Mouse (Mus musculus) frontal cortex, postnatal 10 days (tissue): ENCODE measurements around the gene Olfr281.
"Not testable (repeated sequence)": the region's sequence is repeated elsewhere in the genome, so short reads cannot be mapped to it uniquely, and the experiment has no call there.

ENCODE experiments used
- DNase-seq, 2 experiments: peaks; one replicate each; pipeline ENCODE4 v3.0.0; 2022; ENCODE audit warnings: low spot score in 2 of 2, mixed read lengths in 1 of 2

Gene Olfr281

DNA sequence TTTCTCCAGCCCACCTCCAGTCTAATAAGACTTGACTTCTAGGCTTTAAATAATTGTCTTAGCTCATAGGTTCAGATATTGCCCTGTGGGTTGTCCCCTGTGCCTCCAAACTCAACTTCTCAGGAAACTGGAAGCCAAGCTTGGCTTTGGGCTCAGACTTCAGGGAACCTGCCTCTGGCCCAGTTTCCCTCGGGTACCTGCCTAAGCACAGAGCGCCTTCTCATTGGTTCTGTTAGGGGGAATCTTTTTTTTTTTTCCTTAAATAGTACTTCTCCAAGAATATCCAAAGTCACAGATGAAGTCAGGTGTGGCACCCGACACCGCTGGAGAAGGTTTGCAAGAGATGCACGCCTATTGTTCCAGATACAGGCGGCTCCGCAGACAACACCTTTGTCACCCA, at the start of gene Olfr281:
Gene Olfr281 (plus strand): TSS at position 301 of the 400 bp plus-strand sequence.
- DNase-seq = no peak

GRCm38 (mm10) chr15:98408406-98409060, 43.9 kb upstream of the Olfr281 start:
- DNase-seq = peak in 1 of 2 experiments; percentile 25

DNA sequence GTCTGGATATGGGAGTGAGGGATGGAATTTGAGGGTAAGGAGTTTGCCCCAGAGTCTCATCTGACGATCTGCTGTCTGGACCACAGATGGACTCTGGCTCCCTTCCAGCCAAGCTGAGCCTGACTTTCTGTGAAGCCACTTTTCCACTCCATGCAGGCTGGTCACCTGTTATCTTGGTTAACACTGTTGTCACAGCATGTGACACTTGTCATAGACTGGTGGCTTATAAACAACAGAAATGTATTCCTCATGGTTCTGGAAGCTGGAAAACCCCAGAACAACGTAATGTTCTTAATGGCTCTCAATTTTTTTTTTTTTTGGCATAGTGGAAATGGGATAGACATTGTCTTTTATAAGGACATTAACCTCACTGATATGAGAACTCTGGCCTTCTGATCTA, 42.8 kb upstream of the Olfr281 start:
- no peak for DNase-seq

DNA sequence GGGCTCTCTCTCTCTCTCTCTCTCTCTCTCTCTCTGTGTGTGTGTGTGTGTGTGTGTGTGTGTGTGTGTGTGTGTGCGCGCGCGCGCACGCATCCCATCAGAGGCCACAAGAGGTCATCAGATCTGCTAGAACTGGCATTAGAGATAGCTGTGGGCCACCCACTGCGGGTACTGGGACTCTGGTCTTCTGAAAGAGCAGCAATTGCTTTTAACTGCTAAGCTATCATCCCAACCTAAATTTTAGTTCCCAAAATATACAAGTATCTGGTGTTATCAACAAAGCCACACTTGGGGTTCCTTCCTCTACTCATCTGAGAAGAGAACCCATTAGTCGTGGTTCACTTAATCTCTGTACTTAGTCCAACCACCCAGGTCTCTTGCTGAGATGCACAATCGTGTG, 42.1 kb upstream of the Olfr281 start:
- DNase-seq = no peak

DNA sequence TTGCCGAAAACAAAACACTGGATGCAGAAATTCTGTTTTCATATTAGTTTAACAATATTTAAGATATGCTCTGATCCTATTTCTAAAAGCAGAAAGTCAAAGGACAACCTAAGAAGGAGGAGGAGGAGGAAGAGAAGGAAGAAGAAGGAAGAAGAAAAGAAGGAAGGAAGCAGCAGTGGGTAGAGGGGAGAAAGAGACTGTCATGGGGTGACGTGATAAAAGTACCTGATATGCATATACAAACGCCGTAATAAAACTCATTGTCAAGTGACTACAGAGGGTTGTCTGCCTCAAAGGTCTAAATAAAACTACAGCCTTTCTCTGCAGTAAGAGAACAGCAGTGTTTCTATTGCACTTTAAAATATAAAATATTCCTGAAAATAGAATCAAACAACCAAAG, 36.4 kb upstream of the Olfr281 start:
- no peak for DNase-seq

GRCm38 (mm10) chr15:98416802-98417201, 35.6 kb upstream of the Olfr281 start:
- DNase-seq = not testable (repeated sequence)

DNA sequence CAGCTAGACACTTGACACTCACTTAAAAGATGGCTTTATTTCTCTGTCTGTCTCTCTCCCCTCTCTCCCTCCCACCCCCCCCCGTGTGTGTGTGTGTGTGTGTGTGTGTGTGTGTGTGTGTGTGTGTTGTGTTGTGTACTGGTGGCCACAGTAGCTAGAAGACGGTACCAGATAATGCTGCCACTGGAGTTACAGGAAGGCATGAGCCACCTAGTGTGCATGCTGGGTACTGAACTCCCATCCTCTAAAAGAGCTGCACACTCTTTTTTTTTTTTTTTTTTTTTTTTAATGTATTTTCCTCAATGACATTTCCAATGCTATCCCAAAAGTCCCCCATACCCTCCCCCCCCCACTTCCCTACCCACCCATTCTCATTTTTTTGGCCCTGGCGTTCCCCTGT, 35.1 kb upstream of the Olfr281 start:
- DNase-seq = not testable (repeated sequence)

DNA sequence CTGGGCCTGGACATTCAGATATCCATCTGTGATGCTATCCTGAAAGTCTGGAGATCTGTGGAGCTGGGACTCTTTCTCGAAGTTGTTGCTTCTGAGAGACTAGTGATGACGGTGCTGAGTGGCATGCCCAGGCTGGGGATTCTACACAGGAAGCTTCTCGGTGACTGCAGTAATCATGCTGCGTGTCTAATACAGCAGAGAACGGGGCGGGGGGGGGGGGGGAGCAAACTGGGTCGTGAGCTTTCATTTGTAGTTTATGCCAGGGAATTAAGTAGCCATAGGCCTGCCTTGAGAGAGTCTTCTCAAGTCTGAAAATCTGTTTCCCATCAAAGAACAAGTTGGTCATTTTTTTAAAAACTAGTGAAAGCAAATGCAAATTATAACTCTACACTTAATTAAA, 34.3 kb upstream of the Olfr281 start:
- DNase-seq = no peak

DNA sequence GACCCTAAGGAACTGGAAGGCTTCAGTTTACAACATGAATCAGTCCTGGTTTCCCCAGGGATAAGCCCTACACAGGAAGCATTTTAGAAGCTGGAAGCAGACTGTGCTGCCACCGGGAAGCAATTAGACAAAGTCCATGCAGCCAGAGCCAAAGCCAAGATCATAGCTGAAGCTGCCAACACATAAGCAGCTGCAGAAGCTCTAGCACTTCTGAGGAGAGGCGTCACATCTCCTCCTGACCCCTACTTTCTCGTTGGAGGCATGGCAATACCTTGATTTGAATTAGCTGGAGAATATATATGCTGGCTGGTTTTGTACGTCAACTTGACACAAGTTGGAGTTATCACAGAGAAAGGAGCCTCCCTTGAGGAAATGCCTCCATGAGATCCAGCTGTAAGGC, 31.5 kb upstream of the Olfr281 start:
- DNase-seq = no peak

GRCm38 (mm10) chr15:98424326-98424725, 28.1 kb upstream of the Olfr281 start:
- DNase-seq = no peak

GRCm38 (mm10) chr15:98424753-98425152, 27.6 kb upstream of the Olfr281 start:
- no peak for DNase-seq

- DNase-seq = no peak
These were observed 27.2 kb upstream of the Olfr281 start for GRCm38 (mm10) chr15:98425188-98425587.

GRCm38 (mm10) chr15:98430925-98431324, 21.5 kb upstream of the Olfr281 start, which contains the start of gene Olfr282:
TSS of gene Olfr282 (plus strand) at chr15:98431225.
- not testable (repeated sequence) for DNase-seq

DNA sequence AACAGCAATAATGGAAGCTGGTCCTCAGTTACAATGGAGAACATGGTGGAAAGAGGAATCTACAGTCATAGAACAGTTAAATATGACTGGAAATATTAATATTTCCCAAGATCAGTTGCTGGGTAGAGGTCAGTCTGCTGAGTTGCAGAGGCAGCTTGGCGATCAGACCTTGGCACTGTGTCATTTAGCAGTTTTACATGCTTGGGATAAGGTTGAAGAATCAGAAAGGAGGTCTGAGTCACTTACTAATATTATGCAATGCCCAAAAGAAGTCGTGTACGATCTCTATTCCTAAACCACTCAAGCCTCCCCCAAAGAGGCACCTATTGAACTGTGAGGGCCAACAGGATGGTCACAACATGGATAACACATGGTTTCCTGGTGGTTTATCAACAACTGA, 7.8 kb upstream of the Olfr281 start:
- no peak for DNase-seq

GRCm38 (mm10) chr15:98448521-98448920, 3.9 kb upstream of the Olfr281 start:
- DNase-seq = no peak

DNA sequence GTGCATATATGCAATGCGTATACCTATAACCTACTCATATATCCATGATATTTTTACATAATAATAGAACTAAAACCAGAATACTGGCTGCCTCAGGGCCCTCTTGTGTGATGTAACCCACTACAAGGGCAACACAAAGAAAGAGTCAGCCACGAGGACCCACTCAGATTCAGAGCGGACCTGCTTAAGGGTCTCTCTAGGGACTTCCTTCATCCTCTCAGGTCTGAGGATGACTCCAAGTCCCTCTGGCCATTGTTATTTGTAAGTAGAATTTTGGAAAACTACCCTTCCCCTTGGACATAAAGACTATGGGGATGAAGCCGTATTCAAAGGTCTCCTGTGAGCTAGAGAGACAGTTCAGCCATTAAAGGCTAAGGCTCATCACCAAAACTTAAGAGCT, 17.2 kb downstream of the Olfr281 start, which contains the start of gene OR5BS1P:
Gene OR5BS1P (plus strand): TSS at position 301 of the 400 bp plus-strand sequence.
- no peak for DNase-seq

DNA sequence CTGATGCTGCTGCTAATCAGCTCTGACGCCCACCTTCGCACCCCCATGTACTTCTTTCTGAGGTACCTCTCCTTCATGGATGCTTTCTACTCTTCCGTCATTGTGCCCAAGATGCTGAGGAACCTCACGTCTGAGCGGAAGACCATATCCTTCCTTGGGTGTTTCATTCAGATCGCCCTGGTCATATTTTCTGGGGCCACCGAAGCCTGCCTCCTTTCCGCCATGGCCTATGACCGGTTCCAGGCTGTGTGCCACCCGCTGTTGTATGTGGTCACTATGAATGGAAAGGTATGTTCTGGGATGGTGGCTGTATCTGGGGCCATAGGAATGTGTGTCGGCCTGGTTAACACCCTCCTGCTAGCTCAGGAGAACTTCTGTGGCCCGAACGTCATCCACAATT, 19.2 kb downstream of the Olfr281 start:
- DNase-seq = no peak

GRCm38 (mm10) chr15:98474958-98475357, 22.6 kb downstream of the Olfr281 start:
- no peak for DNase-seq

- peak in 1 of 2 experiments; percentile 16 for DNase-seq
These were observed 23.0 kb downstream of the Olfr281 start for GRCm38 (mm10) chr15:98475382-98475781.

DNA sequence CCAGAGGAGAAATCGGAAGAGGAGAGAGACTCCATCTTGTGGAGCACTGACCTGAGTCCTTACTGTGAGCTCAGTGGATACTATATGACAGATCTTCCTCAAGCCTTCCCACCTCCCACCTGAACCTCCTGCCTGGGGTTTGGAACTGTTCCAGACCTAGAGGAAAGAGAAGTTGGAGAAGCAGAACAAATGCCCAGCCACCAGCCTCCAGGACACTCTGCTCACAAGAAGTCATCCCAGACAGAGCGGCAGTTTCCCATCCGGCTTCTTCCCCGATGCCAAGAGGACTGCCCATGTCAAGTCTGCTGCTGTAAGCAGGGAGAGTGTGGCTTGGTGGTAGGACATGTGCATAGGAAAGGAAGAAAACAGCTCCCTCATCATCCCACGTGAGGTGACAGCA, 23.9 kb downstream of the Olfr281 start:
- no peak for DNase-seq

DNA sequence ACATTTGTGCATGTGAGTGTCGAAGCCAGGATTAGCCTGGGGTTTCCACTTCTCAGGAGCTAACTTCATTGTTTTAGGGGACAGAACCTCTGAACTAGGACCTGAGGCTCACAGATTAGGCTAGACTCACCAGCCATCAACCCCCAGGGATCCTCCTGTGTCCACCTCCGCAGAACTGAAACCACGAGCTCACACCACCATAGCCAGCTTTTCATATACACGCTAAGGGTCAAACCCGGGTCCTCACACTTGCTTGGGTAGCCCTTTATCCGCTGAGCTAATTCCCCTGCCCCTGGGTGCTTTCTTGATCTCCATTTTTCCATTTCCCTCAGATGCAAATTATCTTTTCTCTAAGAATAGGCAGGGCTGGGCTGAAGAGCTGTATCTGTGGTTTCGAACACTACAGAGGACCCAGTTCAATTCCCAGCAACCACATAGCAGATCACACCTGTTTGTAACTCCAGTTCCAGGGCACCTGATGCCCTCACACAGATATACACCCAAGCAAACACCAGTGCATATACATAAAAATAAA, 27.2 kb downstream of the Olfr281 start:
- DNase-seq = no peak

DNA sequence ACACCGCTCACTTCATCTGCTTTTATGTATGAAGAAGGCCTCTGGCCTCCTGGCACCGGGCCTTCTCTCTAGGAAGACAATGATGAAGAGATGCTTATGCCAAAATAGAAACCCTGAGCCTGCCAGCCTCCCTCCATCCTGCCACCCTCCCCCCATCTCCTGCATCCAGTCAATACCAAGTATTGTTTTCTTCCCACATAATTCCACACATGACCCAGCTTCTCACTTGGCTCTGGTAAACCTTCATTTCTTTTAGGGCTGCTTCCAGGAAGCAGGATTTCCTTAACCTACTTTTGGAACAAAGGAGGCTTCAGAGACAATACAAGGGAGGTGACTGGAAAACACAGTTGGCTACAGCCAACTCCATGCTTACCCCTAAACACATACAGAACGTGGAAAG, 30.3 kb downstream of the Olfr281 start, which contains the start of gene Lalba:
Gene Lalba (minus strand): TSS at position 21 of the 400 bp plus-strand sequence.
- no peak for DNase-seq
